Mouse (Mus musculus): ENCODE measurements around the gene Yod1. TPM values are rescaled to one million over a fixed set of nuclear protein-coding genes. Genes with fewer than 3 reads are reported as not detected.

Yod1 gene
- polyA plus RNA-seq (2015; fragmentation: Nextera tagmentation; extraction: Ambion mirVana) = 15.0 and 17.1 TPM in 2 replicates

GRCm38 (mm10) chr1:130717291-130717871 lies at the start of gene Yod1:
TSS of gene Yod1 (plus strand) at chr1:130717327.
- ATAC-seq (peak; percentile 77), DNase-seq (ENCODE audit: low spot score) (peak; percentile 92)
- Histone ChIP-seq H3K9ac (replicated peaks; ENCODE audit: low read depth) (peak within 1 kb of the TSS; percentile 93), H3K27ac (ENCODE audit: low read length) (peak within 1 kb of the TSS; percentile 91), H3K4me3 (ENCODE audit: low read depth, low read length) (peak within 1 kb of the TSS; percentile 90), H3K36me3 (ENCODE audit: insufficient read depth, low read length) (no peaks in the 10 kb centered on the region), H3K4me2 (replicated peaks; ENCODE audit: low read depth, low read length) (peak within 1 kb of the TSS; percentile 76), H3K4me1 (ENCODE audit: insufficient read depth, low read depth, low read length) (peaks cover 7% of the 10 kb centered on the region; the same call in 1 of the 2 replicates), H3K9me3 (ENCODE audit: low read length) (no peaks in the 10 kb centered on the region), H3K27me3 (replicated peaks; ENCODE audit: insufficient read depth, low read length) (no peaks in the 10 kb centered on the region)
- WGBS = under 1% methylated on average over 53 of the region's 54 CpGs
- TF ChIP-seq EP300 (IDR thresholded peaks at IDR 0.05) = peak; percentile 86
- TF ChIP-seq CTCF (IDR thresholded peaks at IDR 0.05) = no peak

- no peak for ATAC-seq
- H3K4me3 ChIP-seq (ENCODE audit: low read depth, low read length) = no peak overlapping the region
- H3K9ac ChIP-seq (replicated peaks; ENCODE audit: low read depth) = no peak overlapping the region
- H3K36me3 ChIP-seq (ENCODE audit: insufficient read depth, low read length) = no peaks in the 10 kb centered on the region
- no peak overlapping the region for H3K27ac ChIP-seq (ENCODE audit: low read length)
- 77% methylated on average over 2 of the region's 2 CpGs for WGBS
- no peaks in the 10 kb centered on the region for H3K27me3 ChIP-seq (replicated peaks; ENCODE audit: insufficient read depth, low read length)
- no peaks in the 10 kb centered on the region for H3K9me3 ChIP-seq (ENCODE audit: low read length)
- TF ChIP-seq EP300 (IDR thresholded peaks at IDR 0.05) (no peak), CTCF (IDR thresholded peaks at IDR 0.05) (no peak)
- DNase-seq (ENCODE audit: low spot score) = no peak
- H3K4me2 ChIP-seq (replicated peaks; ENCODE audit: low read depth, low read length) = no peak overlapping the region
- no peaks in the 10 kb centered on the region for H3K4me1 ChIP-seq (ENCODE audit: insufficient read depth, low read depth, low read length)
Observed at GRCm38 (mm10) chr1:130678551-130678950, 38.6 kb upstream of the Yod1 start.

- TF ChIP-seq EP300 (IDR thresholded peaks at IDR 0.05) = no peak
- no peak for TF ChIP-seq CTCF (IDR thresholded peaks at IDR 0.05)
- WGBS = 66% methylated on average over 2 of the region's 2 CpGs
- no peaks in the 10 kb centered on the region for H3K4me1 ChIP-seq (ENCODE audit: insufficient read depth, low read depth, low read length)
Observed at GRCm38 (mm10) chr1:130681075-130681474, 36.1 kb upstream of the Yod1 start.

DNA sequence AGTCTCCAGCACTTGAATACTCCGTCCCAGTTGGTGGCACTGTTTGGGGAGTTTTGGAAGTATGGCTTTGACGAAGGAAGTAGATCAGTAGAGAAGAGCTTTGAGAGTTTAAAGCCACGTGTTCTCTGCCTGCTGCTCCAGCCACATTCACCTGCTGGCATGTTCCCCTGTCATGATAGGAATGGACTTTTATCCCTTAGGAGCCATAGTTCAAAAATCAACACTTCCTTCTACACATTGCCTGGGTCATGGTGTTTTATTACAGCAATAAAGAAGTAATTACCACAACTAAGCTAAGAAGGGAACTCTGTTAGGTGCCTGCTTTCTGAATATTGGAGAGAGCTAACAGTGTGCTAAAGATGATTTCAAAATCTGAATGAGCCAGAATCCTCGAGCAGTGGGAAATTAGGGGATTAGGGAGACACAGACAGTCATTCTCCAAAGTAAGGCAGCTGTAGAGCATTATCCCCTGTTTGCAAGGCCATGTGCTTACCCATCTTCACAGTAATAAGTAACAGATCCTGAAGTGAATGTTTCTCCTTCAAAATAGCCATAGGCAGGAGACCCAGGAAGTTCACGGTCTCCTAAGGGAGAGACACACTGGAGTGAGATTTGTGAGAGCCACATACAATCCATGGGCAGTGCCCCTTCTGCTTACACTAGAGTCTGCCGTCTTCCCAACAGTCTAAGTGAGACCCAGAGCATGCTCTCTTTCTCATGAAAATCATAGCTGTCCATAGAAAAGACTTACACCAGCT lies 35.3 kb upstream of the Yod1 start:
- 70% methylated on average over 6 of the region's 6 CpGs for WGBS
- Histone ChIP-seq H3K9ac (replicated peaks; ENCODE audit: low read depth) (no peak overlapping the region), H3K4me3 (ENCODE audit: low read depth, low read length) (no peak overlapping the region), H3K36me3 (ENCODE audit: insufficient read depth, low read length) (no peaks in the 10 kb centered on the region), H3K4me2 (replicated peaks; ENCODE audit: low read depth, low read length) (no peak overlapping the region), H3K27ac (ENCODE audit: low read length) (no peak overlapping the region), H3K27me3 (replicated peaks; ENCODE audit: insufficient read depth, low read length) (no peaks in the 10 kb centered on the region), H3K4me1 (ENCODE audit: insufficient read depth, low read depth, low read length) (no peaks in the 10 kb centered on the region), H3K9me3 (ENCODE audit: low read length) (no peaks in the 10 kb centered on the region)
- no peak for DNase-seq (ENCODE audit: low spot score)
- TF ChIP-seq CTCF (IDR thresholded peaks at IDR 0.05) (no peak), EP300 (IDR thresholded peaks at IDR 0.05) (no peak)
- ATAC-seq = no peak

More at GRCm38 (mm10) chr1:130681075-130681474, 36.1 kb upstream of the Yod1 start:
- Histone ChIP-seq H3K9ac (replicated peaks; ENCODE audit: low read depth) (no peak overlapping the region), H3K27me3 (replicated peaks; ENCODE audit: insufficient read depth, low read length) (no peaks in the 10 kb centered on the region), H3K27ac (ENCODE audit: low read length) (no peak overlapping the region), H3K36me3 (ENCODE audit: insufficient read depth, low read length) (no peaks in the 10 kb centered on the region), H3K9me3 (ENCODE audit: low read length) (no peaks in the 10 kb centered on the region), H3K4me2 (replicated peaks; ENCODE audit: low read depth, low read length) (no peak overlapping the region), H3K4me3 (ENCODE audit: low read depth, low read length) (no peak overlapping the region)
- no peak for ATAC-seq
- DNase-seq (ENCODE audit: low spot score) = no peak

DNA sequence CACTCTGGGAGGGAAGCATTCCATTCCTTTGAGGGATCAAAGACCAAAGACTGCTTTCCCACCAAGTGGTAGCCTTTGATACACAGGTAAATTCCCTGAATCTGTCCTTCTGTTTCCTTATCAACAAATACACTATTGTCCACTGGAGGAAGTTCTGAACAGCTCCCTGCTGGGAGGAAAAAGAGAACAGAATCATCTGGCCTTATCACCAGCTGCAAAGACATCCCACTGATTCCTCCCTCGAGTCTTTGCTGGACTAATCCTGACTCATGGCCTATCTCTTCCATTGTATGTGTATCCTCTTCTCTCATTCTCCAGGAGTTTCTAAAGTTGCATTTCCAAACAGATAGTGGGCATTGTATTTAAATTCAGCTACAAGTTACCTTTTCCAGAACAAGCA lies 33.2 kb upstream of the Yod1 start:
- H3K36me3 ChIP-seq (ENCODE audit: insufficient read depth, low read length) = no peaks in the 10 kb centered on the region
- ATAC-seq = no peak
- H3K4me3 ChIP-seq (ENCODE audit: low read depth, low read length) = no peak overlapping the region
- H3K27ac ChIP-seq (ENCODE audit: low read length) = no peak overlapping the region
- WGBS = 30% methylated on average over 1 of the region's 1 CpGs
- no peak for TF ChIP-seq CTCF (IDR thresholded peaks at IDR 0.05)
- no peak for TF ChIP-seq EP300 (IDR thresholded peaks at IDR 0.05)
- H3K4me2 ChIP-seq (replicated peaks; ENCODE audit: low read depth, low read length) = no peak overlapping the region
- no peaks in the 10 kb centered on the region for H3K9me3 ChIP-seq (ENCODE audit: low read length)
- H3K9ac ChIP-seq (replicated peaks; ENCODE audit: low read depth) = no peak overlapping the region
- DNase-seq (ENCODE audit: low spot score) = no peak
- H3K27me3 ChIP-seq (replicated peaks; ENCODE audit: insufficient read depth, low read length) = no peaks in the 10 kb centered on the region
- H3K4me1 ChIP-seq (ENCODE audit: insufficient read depth, low read depth, low read length) = no peaks in the 10 kb centered on the region

DNA sequence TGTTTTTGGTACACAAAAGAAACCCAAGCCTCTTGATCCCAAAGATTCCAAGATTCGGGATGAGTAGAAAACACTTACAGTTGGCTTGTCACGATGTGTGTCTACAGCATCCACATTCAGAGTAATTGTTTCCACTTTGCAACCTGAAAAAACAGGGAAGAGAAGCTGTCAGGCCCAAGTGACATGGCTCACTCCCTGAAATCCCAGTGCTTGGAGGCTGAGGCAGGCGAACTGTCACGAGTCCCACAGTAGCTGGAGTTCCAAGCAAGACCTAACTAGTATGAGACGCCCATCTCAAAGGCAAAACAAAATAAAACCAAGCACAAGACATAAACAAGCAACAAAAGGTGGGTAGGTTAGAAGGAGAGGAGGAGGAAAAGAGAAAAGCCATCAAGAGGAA lies 18.5 kb upstream of the Yod1 start:
- no peak for ATAC-seq
- no peaks in the 10 kb centered on the region for H3K9me3 ChIP-seq (ENCODE audit: low read length)
- H3K4me3 ChIP-seq (ENCODE audit: low read depth, low read length) = no peak overlapping the region
- 86% methylated on average over 5 of the region's 5 CpGs for WGBS
- no peaks in the 10 kb centered on the region for H3K27me3 ChIP-seq (replicated peaks; ENCODE audit: insufficient read depth, low read length)
- H3K9ac ChIP-seq (replicated peaks; ENCODE audit: low read depth) = no peak overlapping the region
- no peak overlapping the region for H3K27ac ChIP-seq (ENCODE audit: low read length)
- TF ChIP-seq CTCF (IDR thresholded peaks at IDR 0.05) = no peak
- no peak for TF ChIP-seq EP300 (IDR thresholded peaks at IDR 0.05)
- no peak for DNase-seq (ENCODE audit: low spot score)
- peaks cover 29% of the 10 kb centered on the region; the same call in 1 of the 2 replicates for H3K36me3 ChIP-seq (ENCODE audit: insufficient read depth, low read length)
- H3K4me2 ChIP-seq (replicated peaks; ENCODE audit: low read depth, low read length) = no peak overlapping the region
- no peaks in the 10 kb centered on the region for H3K4me1 ChIP-seq (ENCODE audit: insufficient read depth, low read depth, low read length)
